Mouse (Mus musculus) hindbrain, embryonic 15.5 days (tissue): ENCODE measurements around the gene Cdh7. TPM values are rescaled to one million over a fixed set of nuclear protein-coding genes. Genes with fewer than 3 reads are reported as not detected.

Experiments used
- ATAC-seq: fragments of 200-750 bp; cut with Nextera tagmentation; 2 replicates; pipeline ENCODE4 v1.8.0; 2017; ENCODE audit warnings: low read depth, moderate number of reproducible peaks, moderate TSS enrichment; ENCODE audit not compliant: low FRiP score
- H3K27ac ChIP-seq: fragments of 300-500 bp; sonication (generic); replicated peaks from 2 replicates; pipeline ENCODE4 v1.5.1; 2015; ENCODE audit warnings: mild to moderate bottlenecking, inconsistent platforms
- H3K27me3 ChIP-seq: fragments of 300-500 bp; sonication (generic); 2 replicates; pipeline ENCODE4 v1.6.1; 2015; ENCODE audit warnings: control low read depth, inconsistent platforms
- H3K36me3 ChIP-seq: fragments of 300-500 bp; sonication (generic); 2 replicates; pipeline ENCODE4 v1.6.1; 2015; ENCODE audit warnings: control low read depth, inconsistent platforms
- H3K4me1 ChIP-seq: fragments of 300-500 bp; sonication (generic); replicated peaks from 2 replicates; pipeline ENCODE4 v1.6.1; 2015; ENCODE audit warnings: control low read depth, inconsistent platforms
- H3K4me2 ChIP-seq: fragments of 300-500 bp; sonication (generic); 2 replicates; pipeline ENCODE4 v1.6.1; 2015; ENCODE audit warnings: moderate library complexity, mild to moderate bottlenecking, inconsistent platforms
- H3K4me3 ChIP-seq: fragments of 300-500 bp; sonication (generic); 2 replicates; pipeline ENCODE4 v1.5.1; 2015; ENCODE audit warnings: mild to moderate bottlenecking, inconsistent platforms
- H3K9ac ChIP-seq: fragments of 300-500 bp; sonication (generic); 2 replicates; pipeline ENCODE4 v1.6.1; 2015; ENCODE audit warnings: inconsistent platforms
- H3K9me3 ChIP-seq: fragments of 300-500 bp; sonication (generic); 2 replicates; pipeline ENCODE4 v1.6.1; 2016; ENCODE audit warnings: control low read depth, inconsistent platforms
- WGBS: fragments of 180-500 bp; shearing (Covaris S2); methylation state at CpG from one replicate; pipeline ENCODE4 v1.1.7; 2015; 5-methylcytosine and 5-hydroxymethylcytosine counted together
- polyA plus RNA-seq: library from polyadenylated mRNA; unstranded; fragments of >200 nt; fragmentation: Nextera tagmentation; extraction: Ambion mirVana; gene quantifications from 2 replicates; pipeline ENCODE4 v1.2.1, GENCODE M21; 2015

Gene Cdh7
- polyA plus RNA-seq: 18.3 and 21.1 TPM in 2 replicates

DNA sequence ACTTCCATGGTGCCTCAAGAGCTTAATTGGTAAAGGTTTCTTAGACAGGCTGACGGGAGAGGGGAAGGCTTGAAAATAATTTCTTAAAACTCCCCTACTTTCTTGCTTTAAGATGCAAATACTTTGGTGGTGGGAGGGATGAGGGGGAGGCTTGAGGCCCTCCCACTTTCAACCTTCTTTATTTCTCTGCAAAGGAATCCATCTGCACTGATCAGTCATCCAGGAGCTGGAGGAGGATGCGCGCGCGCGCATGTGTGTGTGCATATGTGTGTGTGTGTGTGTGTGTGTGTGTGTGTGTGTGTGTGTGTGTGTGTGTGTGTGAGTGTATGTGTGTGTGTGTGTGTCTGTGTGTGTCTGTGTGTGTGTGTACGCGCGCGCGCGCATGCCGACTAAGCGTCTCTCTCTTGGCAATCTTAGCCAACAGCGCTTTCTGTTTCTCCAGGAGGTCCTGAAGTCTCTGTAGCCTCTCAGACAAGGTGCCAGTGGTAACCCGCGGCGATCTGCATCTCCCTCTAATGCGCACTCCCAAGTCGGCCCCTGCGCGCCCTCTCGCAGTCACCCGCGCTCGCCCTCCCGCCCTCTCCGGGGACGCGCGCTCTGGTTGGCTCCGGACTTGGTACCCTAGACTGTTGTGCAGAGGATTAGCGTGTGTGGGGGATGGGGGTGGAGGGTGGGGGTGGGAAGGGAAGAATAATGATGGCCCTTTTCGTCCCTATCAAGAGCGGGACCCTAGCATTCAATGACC is at the start of gene Cdh7:
TSS of gene Cdh7 (plus strand) at position 368 of the 745 bp plus-strand sequence.
- Histone ChIP-seq H3K4me2 (peak within 1 kb of the TSS; percentile 79), H3K4me3 (peak within 1 kb of the TSS; percentile 79), H3K9me3 (no peaks in the 10 kb centered on the region), H3K9ac (peak within 1 kb of the TSS; percentile 69), H3K4me1 (peaks cover 12% of the 10 kb centered on the region), H3K27me3 (no peaks in the 10 kb centered on the region), H3K27ac (peak within 1 kb of the TSS; percentile 87), H3K36me3 (no peaks in the 10 kb centered on the region)
- under 1% methylated on average over 35 of the region's 35 CpGs for WGBS
- ATAC-seq: peak; percentile 92

DNA sequence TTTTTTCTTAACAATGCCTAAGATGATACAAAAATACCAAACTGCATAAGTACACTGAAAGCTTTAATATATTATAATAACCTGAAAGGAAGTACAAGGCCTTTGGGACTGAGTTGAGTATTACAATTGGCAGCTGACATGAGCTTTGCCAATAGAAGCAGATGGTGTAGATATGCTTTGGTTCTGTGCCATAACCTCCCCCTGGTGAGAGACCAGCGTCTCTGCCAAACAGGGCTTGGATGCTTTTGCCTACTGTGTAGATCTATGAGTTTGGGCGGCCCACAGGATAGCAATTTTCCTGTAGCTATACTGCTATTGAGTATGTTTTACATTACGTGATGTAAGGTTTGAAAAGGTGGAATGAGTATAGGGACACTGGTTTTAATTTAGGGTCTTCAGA is 49.6 kb upstream of the Cdh7 start:
- ATAC-seq: peak; percentile 54; the same call in 1 of the 2 replicates
- WGBS: 59% methylated on average over 3 of the region's 3 CpGs
- H3K4me1 ChIP-seq: no peaks in the 10 kb centered on the region

GRCm38 (mm10) chr1:109948571-109948970 is 33.7 kb upstream of the Cdh7 start:
- Histone ChIP-seq H3K9ac (no peak overlapping the region), H3K27me3 (no peaks in the 10 kb centered on the region), H3K36me3 (no peaks in the 10 kb centered on the region), H3K4me2 (no peak overlapping the region), H3K4me3 (no peak overlapping the region), H3K27ac (no peak overlapping the region), H3K9me3 (no peaks in the 10 kb centered on the region), H3K4me1 (no peaks in the 10 kb centered on the region)
- 59% methylated on average over 2 of the region's 2 CpGs for WGBS
- 0 out of 2 replicates have a peak, but pooled peaks have one; percentile 34 for ATAC-seq

More for the DNA sequence above, 49.6 kb upstream of the Cdh7 start:
- Histone ChIP-seq H3K27ac (no peak overlapping the region), H3K9me3 (no peaks in the 10 kb centered on the region), H3K4me2 (no peak overlapping the region), H3K36me3 (no peaks in the 10 kb centered on the region), H3K27me3 (no peaks in the 10 kb centered on the region), H3K4me3 (no peak overlapping the region), H3K9ac (no peak overlapping the region)

DNA sequence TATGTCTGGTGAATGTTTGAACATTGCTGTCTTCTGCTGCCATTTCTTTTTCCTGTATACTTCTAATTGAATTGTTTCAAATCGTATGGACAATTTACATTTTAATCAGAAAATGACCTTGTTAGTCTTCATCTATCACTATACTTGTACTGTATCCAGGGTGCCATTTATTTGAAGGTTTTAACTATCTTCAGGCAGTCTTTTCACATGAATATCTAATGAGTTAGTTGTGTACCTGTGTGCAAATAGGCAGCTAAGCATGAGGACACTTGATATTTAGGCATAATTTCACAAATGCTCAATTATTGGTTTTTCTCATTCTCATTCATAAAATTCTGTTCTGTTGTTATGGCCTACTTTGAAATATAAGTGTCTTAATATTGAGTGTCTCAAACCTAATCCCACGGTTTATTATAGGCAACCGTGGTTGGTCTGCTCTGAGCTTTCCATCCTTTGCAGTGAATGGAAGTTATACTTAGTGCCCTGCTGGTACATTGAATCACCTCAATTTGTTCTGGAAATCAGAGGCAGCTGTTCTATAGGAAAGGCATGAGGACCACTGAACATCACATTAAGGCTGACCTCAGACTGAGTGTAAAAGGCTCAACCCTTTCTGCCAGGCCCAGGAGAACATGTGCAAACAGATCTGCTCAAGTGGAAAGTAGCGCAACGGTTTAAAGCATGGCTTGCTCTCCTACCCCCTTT is 10.4 kb upstream of the Cdh7 start:
- no peaks in the 10 kb centered on the region for H3K27me3 ChIP-seq
- no peaks in the 10 kb centered on the region for H3K4me1 ChIP-seq
- no peak for ATAC-seq
- H3K9me3 ChIP-seq: no peaks in the 10 kb centered on the region
- H3K9ac ChIP-seq: no peak overlapping the region
- WGBS: 41% methylated on average over 5 of the region's 5 CpGs
- H3K36me3 ChIP-seq: no peaks in the 10 kb centered on the region
- H3K27ac ChIP-seq: no peak overlapping the region
- no peak overlapping the region for H3K4me3 ChIP-seq
- no peak overlapping the region for H3K4me2 ChIP-seq

GRCm38 (mm10) chr1:109972426-109973015 is 9.7 kb upstream of the Cdh7 start:
- no peak overlapping the region for H3K4me2 ChIP-seq
- H3K9ac ChIP-seq: no peak overlapping the region
- 60% methylated on average over 4 of the region's 4 CpGs for WGBS
- no peaks in the 10 kb centered on the region for H3K36me3 ChIP-seq
- no peak overlapping the region for H3K27ac ChIP-seq
- no peak overlapping the region for H3K4me3 ChIP-seq
- no peaks in the 10 kb centered on the region for H3K4me1 ChIP-seq
- H3K27me3 ChIP-seq: no peaks in the 10 kb centered on the region
- H3K9me3 ChIP-seq: no peaks in the 10 kb centered on the region
- ATAC-seq: no peak

DNA sequence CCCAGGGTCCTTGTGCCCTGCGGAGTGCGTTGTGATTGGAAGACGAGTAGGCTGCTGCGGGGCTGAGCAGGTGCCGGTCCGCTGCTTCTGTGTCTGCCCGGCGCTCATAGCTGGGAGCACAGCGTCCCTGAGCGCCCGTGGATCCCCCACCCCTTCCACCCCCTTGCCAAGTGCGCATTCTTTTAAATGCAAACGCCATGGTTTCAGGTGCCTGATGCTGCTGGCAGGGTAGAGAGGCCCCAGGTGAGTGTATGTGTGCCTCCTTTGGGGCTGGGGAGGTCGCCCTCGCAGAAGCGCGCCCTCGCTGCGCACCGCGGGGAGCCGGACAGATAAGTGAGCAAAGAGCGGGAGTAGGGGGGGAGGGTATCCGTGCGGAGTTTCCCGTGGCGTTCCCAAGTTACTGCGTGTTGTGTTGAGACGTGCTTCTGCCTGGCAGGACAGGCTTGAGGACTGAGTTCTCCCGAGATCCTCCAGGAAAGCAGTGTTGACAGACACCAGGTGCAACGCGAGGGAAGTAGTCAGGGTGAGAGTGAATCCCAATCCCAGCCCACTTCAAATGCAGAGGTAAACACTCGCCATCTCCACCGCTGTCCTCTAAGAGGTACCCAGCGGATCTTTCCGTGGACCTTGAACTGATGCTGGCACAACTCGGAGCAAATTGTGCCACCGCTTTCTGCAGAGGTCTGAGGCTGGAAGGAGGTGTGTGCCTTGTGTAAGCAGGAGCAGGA is 742 bp downstream of the Cdh7 start:
- H3K9me3 ChIP-seq: no peaks in the 10 kb centered on the region
- peak; percentile 91 for ATAC-seq
- H3K4me1 ChIP-seq: peaks cover 12% of the 10 kb centered on the region
- peak overlapping the region; percentile 79 for H3K4me3 ChIP-seq
- peak overlapping the region; percentile 79 for H3K4me2 ChIP-seq
- H3K9ac ChIP-seq: peak overlapping the region; percentile 69
- peak overlapping the region; percentile 87 for H3K27ac ChIP-seq
- H3K27me3 ChIP-seq: no peaks in the 10 kb centered on the region
- H3K36me3 ChIP-seq: no peaks in the 10 kb centered on the region
- WGBS: under 1% methylated on average over 38 of the region's 38 CpGs

DNA sequence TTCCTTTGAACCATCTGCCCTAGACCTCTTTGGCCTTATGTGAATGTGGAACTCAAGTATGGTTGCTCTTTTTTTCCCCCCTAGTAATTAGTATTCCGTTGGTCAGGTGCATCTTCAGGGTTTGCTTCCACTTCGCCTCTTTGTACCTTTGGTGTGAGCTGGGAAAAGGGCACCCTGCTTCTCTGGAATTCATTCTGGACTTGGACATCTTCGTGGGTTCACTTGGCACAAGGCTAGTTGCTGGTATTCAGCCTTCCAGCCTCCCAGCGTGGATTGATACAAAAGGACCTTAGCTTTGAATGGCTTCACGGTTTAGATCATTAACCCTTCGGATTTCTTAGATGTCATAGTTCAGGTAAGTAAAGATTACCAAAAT is 1.3 kb downstream of the Cdh7 start:
- Histone ChIP-seq H3K9ac (peak overlapping the region; percentile 69), H3K4me1 (peaks cover 12% of the 10 kb centered on the region), H3K36me3 (no peaks in the 10 kb centered on the region), H3K4me3 (peak overlapping the region; percentile 79), H3K27ac (peak overlapping the region; percentile 87), H3K9me3 (no peaks in the 10 kb centered on the region), H3K27me3 (no peaks in the 10 kb centered on the region), H3K4me2 (peak overlapping the region; percentile 79)
- WGBS: 12% methylated on average over 6 of the region's 6 CpGs
- ATAC-seq: no peak

- peak overlapping the region; percentile 43 for H3K4me2 ChIP-seq
- H3K4me3 ChIP-seq: peak overlapping the region; percentile 39
- peaks cover 12% of the 10 kb centered on the region for H3K4me1 ChIP-seq
- H3K36me3 ChIP-seq: no peaks in the 10 kb centered on the region
- H3K9ac ChIP-seq: peak overlapping the region; percentile 4; the same call in 1 of the 2 replicates
- no peaks in the 10 kb centered on the region for H3K27me3 ChIP-seq
- peak overlapping the region; percentile 69 for H3K27ac ChIP-seq
- ATAC-seq: no peak
- 16% methylated on average over 3 of the region's 3 CpGs for WGBS
- H3K9me3 ChIP-seq: no peaks in the 10 kb centered on the region
These were observed 2.5 kb downstream of the Cdh7 start for GRCm38 (mm10) chr1:109984776-109985175.

DNA sequence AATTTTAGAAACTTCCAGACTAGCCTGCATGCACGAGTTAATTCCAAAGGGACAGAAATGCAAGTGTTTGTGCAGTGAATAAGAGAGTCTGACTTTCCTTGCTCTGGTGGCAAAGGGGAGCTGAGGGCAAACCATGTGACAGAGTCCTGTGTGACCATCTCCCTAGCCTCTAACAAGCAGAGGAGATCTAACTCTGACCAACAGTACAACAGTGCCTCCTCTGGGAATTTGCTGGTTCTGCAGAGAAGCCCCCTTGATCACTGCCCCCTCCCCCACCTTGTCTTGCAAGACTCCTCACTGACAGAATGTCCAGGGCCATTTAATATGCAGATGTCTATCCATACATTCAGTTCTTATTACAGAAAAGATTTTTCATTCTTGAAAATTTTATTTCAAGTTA is 3.2 kb downstream of the Cdh7 start:
- Histone ChIP-seq H3K27me3 (no peaks in the 10 kb centered on the region), H3K9me3 (no peaks in the 10 kb centered on the region), H3K4me1 (peaks cover 12% of the 10 kb centered on the region), H3K27ac (no peak overlapping the region), H3K36me3 (no peaks in the 10 kb centered on the region), H3K9ac (no peak overlapping the region), H3K4me2 (peak overlapping the region; percentile 43), H3K4me3 (peak overlapping the region; percentile 30)
- no peak for ATAC-seq
- 5% methylated on average over 1 of the region's 1 CpGs for WGBS

GRCm38 (mm10) chr1:109989541-109989940 is 7.3 kb downstream of the Cdh7 start:
- Histone ChIP-seq H3K27ac (no peak overlapping the region), H3K9me3 (no peaks in the 10 kb centered on the region), H3K36me3 (no peaks in the 10 kb centered on the region), H3K4me3 (no peak overlapping the region), H3K4me1 (no peaks in the 10 kb centered on the region), H3K27me3 (no peaks in the 10 kb centered on the region), H3K9ac (no peak overlapping the region), H3K4me2 (no peak overlapping the region)
- no peak for ATAC-seq
- 82% methylated on average over 2 of the region's 2 CpGs for WGBS

GRCm38 (mm10) chr1:109993906-109994305 is 11.7 kb downstream of the Cdh7 start:
- H3K9me3 ChIP-seq: no peaks in the 10 kb centered on the region
- H3K4me1 ChIP-seq: no peaks in the 10 kb centered on the region
- no peaks in the 10 kb centered on the region for H3K36me3 ChIP-seq
- no peak overlapping the region for H3K9ac ChIP-seq
- WGBS: 77% methylated on average over 5 of the region's 5 CpGs
- ATAC-seq: no peak
- no peak overlapping the region for H3K4me2 ChIP-seq
- H3K27me3 ChIP-seq: no peaks in the 10 kb centered on the region
- no peak overlapping the region for H3K27ac ChIP-seq
- no peak overlapping the region for H3K4me3 ChIP-seq
